Mouse (Mus musculus) lung, adult 2 months (tissue): ENCODE data around the gene 1190002N15Rik.

Experiments
- CTCF ChIP-seq: fragments of 200-500 bp; IDR thresholded peaks from 2 replicates; pipeline ENCODE4 v1.5.1; 2011; ENCODE audit warnings: mild to moderate bottlenecking, low read length, control low read depth; ENCODE audit not compliant: insufficient read depth
- POLR2A ChIP-seq: fragments of 200-500 bp; IDR thresholded peaks from 2 replicates; pipeline ENCODE4 v1.6.1; 2011; ENCODE audit warnings: low read depth, mild to moderate bottlenecking, control low read depth, low read length, borderline replicate concordance; ENCODE audit errors: extremely low read depth

DNA sequence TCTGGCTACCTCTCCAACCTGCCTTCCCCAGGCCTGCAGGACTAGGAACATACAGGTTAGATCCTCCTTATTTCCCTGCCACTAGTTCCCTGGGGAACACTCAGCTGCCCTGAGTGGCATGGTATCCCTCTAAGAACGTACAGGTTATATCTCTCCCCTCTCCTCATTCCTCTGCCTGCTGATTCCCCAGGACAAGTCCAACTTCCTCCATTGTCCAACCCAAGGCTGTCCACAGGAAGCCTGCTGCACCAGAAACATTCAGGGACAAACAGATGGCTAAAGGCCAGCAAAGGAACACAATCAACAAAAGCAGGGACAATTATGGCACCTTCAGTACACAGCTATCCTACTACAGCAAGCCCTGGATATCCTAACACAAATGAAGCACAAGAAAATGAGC lies 33.9 kb upstream of the 1190002N15Rik start:
- TF ChIP-seq CTCF (no peak), POLR2A (no peak)
